Mouse (Mus musculus): ENCODE measurements around the gene Akap6. TPM values are rescaled to one million over a fixed set of nuclear protein-coding genes. Genes with fewer than 3 reads are reported as not detected.
A peak's percentile ranks its signal among the peaks of the same experiment; 100 is the strongest.

The Akap6 gene
- total and polyA plus RNA-seq, 2 experiments from 2014 or later, result 21.3 to 77.3 TPM

GRCm38 (mm10) chr12:52698276-52698930 is 780 bp upstream of the Akap6 start:
- Histone ChIP-seq H3K9ac (replicated peaks; ENCODE audit: low read length) (peak overlapping the region; percentile 71; the same call in 1 of the 2 replicates), H3K27me3 (ENCODE audit: insufficient read depth, low read length) (no peaks in the 10 kb centered on the region), H3K27ac (peak overlapping the region; percentile 83), H3K4me3 (ENCODE audit: low read length) (peak overlapping the region; percentile 63), H3K36me3 (ENCODE audit: insufficient read depth, low read length) (no peaks in the 10 kb centered on the region), H3K9me3 (ENCODE audit: low read length) (no peaks in the 10 kb centered on the region), H3K4me1 (ENCODE audit: insufficient read depth, low read length) (peaks cover 20% of the 10 kb centered on the region), H3K4me2 (ENCODE audit: low read depth, low read length) (peak overlapping the region; percentile 82)
- TF ChIP-seq CTCF (IDR thresholded peaks at IDR 0.05; ENCODE audit: low read depth), result no peak
- no peak for ATAC-seq
- 9% methylated on average over 5 of the region's 5 CpGs for WGBS
- peak; percentile 55 for DNase-seq (ENCODE audit: low spot score)

- no peaks in the 10 kb centered on the region for H3K9me3 ChIP-seq (ENCODE audit: low read length)
- peak overlapping the region; percentile 63 for H3K4me3 ChIP-seq (ENCODE audit: low read length)
- ATAC-seq, result peak; percentile 48; the same call in 1 of the 2 replicates
- H3K27ac ChIP-seq, result peak overlapping the region; percentile 83
- 12% methylated on average over 15 of the region's 15 CpGs for WGBS
- no peak for TF ChIP-seq CTCF (IDR thresholded peaks at IDR 0.05; ENCODE audit: low read depth)
- peak overlapping the region; percentile 82 for H3K4me2 ChIP-seq (ENCODE audit: low read depth, low read length)
- no peaks in the 10 kb centered on the region for H3K27me3 ChIP-seq (ENCODE audit: insufficient read depth, low read length)
- DNase-seq (ENCODE audit: low spot score), result peak; percentile 64
- H3K4me1 ChIP-seq (ENCODE audit: insufficient read depth, low read length), result peaks cover 27% of the 10 kb centered on the region
- peak overlapping the region; percentile 71 for H3K9ac ChIP-seq (replicated peaks; ENCODE audit: low read length)
- H3K36me3 ChIP-seq (ENCODE audit: insufficient read depth, low read length), result no peaks in the 10 kb centered on the region
Observed at GRCm38 (mm10) chr12:52699961-52700696, 946 bp downstream of the Akap6 start.

GRCm38 (mm10) chr12:52700697-52701191 is 1.6 kb downstream of the Akap6 start:
- DNase-seq (ENCODE audit: low spot score) (peak; percentile 59), ATAC-seq (peak; percentile 38)
- H3K4me1 ChIP-seq (ENCODE audit: insufficient read depth, low read length), result peaks cover 27% of the 10 kb centered on the region
- H3K27ac ChIP-seq, result peak overlapping the region; percentile 83
- H3K36me3 ChIP-seq (ENCODE audit: insufficient read depth, low read length), result no peaks in the 10 kb centered on the region
- peak overlapping the region; percentile 63 for H3K4me3 ChIP-seq (ENCODE audit: low read length)
- H3K27me3 ChIP-seq (ENCODE audit: insufficient read depth, low read length), result no peaks in the 10 kb centered on the region
- H3K9me3 ChIP-seq (ENCODE audit: low read length), result no peaks in the 10 kb centered on the region
- TF ChIP-seq CTCF (IDR thresholded peaks at IDR 0.05; ENCODE audit: low read depth), result no peak
- WGBS, result 6% methylated on average over 15 of the region's 15 CpGs
- peak overlapping the region; percentile 71 for H3K9ac ChIP-seq (replicated peaks; ENCODE audit: low read length)
- H3K4me2 ChIP-seq (ENCODE audit: low read depth, low read length), result peak overlapping the region; percentile 82

- H3K9ac ChIP-seq (replicated peaks; ENCODE audit: low read length), result peak overlapping the region; percentile 71
- peak overlapping the region; percentile 83 for H3K27ac ChIP-seq
- no peaks in the 10 kb centered on the region for H3K36me3 ChIP-seq (ENCODE audit: insufficient read depth, low read length)
- no peaks in the 10 kb centered on the region for H3K27me3 ChIP-seq (ENCODE audit: insufficient read depth, low read length)
- DNase-seq (ENCODE audit: low spot score) (peak; percentile 45), ATAC-seq (peak; percentile 34; the same call in 1 of the 2 replicates)
- 5% methylated on average over 9 of the region's 9 CpGs for WGBS
- TF ChIP-seq CTCF (IDR thresholded peaks at IDR 0.05; ENCODE audit: low read depth), result no peak
- peaks cover 27% of the 10 kb centered on the region for H3K4me1 ChIP-seq (ENCODE audit: insufficient read depth, low read length)
- H3K9me3 ChIP-seq (ENCODE audit: low read length), result no peaks in the 10 kb centered on the region
- peak overlapping the region; percentile 82 for H3K4me2 ChIP-seq (ENCODE audit: low read depth, low read length)
- H3K4me3 ChIP-seq (ENCODE audit: low read length), result peak overlapping the region; percentile 63
Observed at GRCm38 (mm10) chr12:52701201-52701641, 2.0 kb downstream of the Akap6 start.

- Histone ChIP-seq H3K9me3 (ENCODE audit: low read length) (no peaks in the 10 kb centered on the region), H3K36me3 (ENCODE audit: insufficient read depth, low read length) (no peaks in the 10 kb centered on the region), H3K27me3 (ENCODE audit: insufficient read depth, low read length) (no peaks in the 10 kb centered on the region), H3K9ac (replicated peaks; ENCODE audit: low read length) (no peak overlapping the region), H3K4me2 (ENCODE audit: low read depth, low read length) (peak overlapping the region; percentile 82), H3K27ac (no peak overlapping the region), H3K4me3 (ENCODE audit: low read length) (peak overlapping the region; percentile 63; the same call in 1 of the 2 replicates), H3K4me1 (ENCODE audit: insufficient read depth, low read length) (peaks cover 25% of the 10 kb centered on the region)
- no peak for TF ChIP-seq CTCF (IDR thresholded peaks at IDR 0.05; ENCODE audit: low read depth)
- ATAC-seq (no peak), DNase-seq (ENCODE audit: low spot score) (no peak)
- WGBS, result 64% methylated on average over 12 of the region's 12 CpGs
Observed at GRCm38 (mm10) chr12:52702368-52702967, 3.3 kb downstream of the Akap6 start.

GRCm38 (mm10) chr12:52704081-52704480 is 4.9 kb downstream of the Akap6 start:
- 65% methylated on average over 4 of the region's 4 CpGs for WGBS
- H3K27ac ChIP-seq, result no peak overlapping the region

More at GRCm38 (mm10) chr12:52704081-52704480, 4.9 kb downstream of the Akap6 start:
- Histone ChIP-seq H3K27me3 (ENCODE audit: insufficient read depth, low read length) (no peaks in the 10 kb centered on the region), H3K9me3 (ENCODE audit: low read length) (no peaks in the 10 kb centered on the region), H3K4me3 (ENCODE audit: low read length) (no peak overlapping the region), H3K36me3 (ENCODE audit: insufficient read depth, low read length) (no peaks in the 10 kb centered on the region), H3K4me1 (ENCODE audit: insufficient read depth, low read length) (peaks cover 12% of the 10 kb centered on the region), H3K9ac (replicated peaks; ENCODE audit: low read length) (no peak overlapping the region), H3K4me2 (ENCODE audit: low read depth, low read length) (0 out of 2 replicates have a peak overlapping the region, but pooled peaks have one; percentile 3)
- TF ChIP-seq CTCF (IDR thresholded peaks at IDR 0.05; ENCODE audit: low read depth), result no peak
- ATAC-seq (no peak), DNase-seq (ENCODE audit: low spot score) (no peak)
